Mouse (Mus musculus) layer of hippocampus, adult 11-12 months (tissue): Measurements from ENCODE around the gene Myo18a.

Experiments
- DNase-seq: peaks from one replicate; pipeline ENCODE4 v3.0.0; 2022; ENCODE audit warnings: low spot score

Gene Myo18a

GRCm38 (mm10) chr11:77771879-77772713 is 9.1 kb downstream of the Myo18a start:
- DNase-seq: no peak

DNA sequence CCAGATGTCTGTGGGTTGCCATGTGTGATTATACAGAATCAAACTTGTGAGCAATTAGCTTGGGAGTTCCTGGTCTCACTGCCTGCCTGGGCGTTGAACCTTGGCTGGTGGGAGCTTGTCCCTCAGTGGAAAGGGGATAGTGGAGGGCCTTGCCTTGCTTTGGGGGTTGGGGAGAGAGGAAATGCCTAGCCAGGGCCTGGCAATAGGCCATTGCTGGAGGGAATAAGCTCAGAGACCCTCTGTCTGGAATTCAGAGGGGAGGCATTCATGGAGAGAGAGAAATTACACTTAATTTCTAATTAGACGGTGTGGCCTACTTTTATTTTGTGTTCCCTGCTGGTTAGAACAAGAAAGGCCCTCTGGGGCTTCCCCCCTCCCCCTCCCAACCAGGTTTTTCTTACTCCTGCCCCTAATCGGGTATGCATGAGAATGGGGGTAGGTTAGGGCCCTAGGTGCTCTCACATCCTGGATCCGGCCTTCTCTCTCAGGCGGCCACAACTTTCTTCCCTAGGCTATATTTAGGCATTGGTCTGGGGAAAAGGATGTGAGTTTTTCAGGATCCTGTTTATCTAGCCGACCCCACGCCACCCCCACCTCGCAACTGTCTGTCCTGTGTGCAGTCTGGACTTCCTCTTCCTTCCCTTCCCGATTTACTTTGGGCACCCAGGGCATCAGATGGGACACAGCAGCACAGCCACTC is 12.8 kb downstream of the Myo18a start:
- DNase-seq: no peak

DNA sequence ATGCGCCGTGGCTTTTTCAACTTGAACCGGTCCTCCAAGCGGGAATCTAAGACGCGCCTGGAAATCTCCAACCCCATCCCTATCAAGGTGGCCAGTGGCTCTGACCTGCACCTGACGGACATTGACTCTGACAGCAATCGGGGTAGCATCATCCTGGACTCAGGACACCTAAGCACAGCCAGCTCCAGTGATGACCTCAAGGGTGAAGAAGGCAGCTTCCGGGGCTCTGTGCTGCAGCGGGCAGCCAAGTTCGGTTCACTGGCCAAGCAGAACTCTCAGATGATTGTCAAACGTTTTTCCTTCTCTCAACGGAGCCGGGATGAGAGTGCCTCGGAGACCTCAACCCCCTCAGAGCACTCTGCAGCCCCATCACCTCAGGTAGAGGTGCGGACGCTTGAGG is 14.4 kb downstream of the Myo18a start:
- DNase-seq: no peak

GRCm38 (mm10) chr11:77777937-77778336 is 14.9 kb downstream of the Myo18a start:
- DNase-seq: no peak

DNA sequence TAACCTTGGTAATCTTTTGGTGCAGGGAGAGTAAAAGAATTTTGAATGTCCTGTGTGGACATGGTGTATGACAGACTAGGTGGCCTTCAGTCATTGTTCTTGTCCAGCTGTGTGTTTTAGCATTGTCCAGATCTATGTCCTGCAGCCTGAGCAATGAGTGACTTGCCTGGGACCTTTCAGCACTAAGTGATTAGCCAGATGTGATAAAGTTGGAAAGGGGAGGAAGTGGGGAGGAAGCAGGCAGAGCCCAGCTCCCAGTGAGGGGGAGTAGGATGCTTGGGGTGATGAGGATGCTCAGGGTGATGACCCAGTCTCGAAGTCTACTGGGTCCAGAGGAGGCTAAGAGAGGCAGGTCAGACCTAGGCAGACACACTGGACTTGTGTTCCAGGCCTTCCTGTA is 16.2 kb downstream of the Myo18a start:
- DNase-seq: no peak

- no peak for DNase-seq
Measured at GRCm38 (mm10) chr11:77781088-77781487, 18.0 kb downstream of the Myo18a start.

- no peak for DNase-seq
Measured at GRCm38 (mm10) chr11:77782104-77782815, 19.2 kb downstream of the Myo18a start.

- no peak for DNase-seq
Measured at GRCm38 (mm10) chr11:77783211-77783746, 20.2 kb downstream of the Myo18a start.

GRCm38 (mm10) chr11:77783747-77784646 is 21.0 kb downstream of the Myo18a start:
- no peak for DNase-seq

DNA sequence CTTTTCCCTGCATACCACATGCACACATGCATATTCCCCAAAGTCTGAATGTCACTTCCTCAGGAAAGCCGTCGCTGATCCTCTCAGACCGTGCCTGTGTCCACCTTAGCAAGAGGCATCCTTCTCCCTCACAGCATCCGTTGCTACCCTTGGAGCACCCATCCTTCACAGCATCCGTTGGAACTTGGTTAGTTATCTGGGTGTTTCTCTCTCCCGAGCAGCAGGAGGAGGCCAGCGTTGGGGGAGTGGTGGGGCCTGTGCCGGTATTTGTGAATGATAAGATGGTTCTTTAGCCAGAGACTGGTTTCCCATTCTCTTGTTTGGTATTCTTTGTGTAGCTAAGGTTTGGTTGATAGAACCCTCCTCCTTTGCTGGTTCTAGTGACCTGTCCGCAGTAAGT is 21.8 kb downstream of the Myo18a start:
- DNase-seq: no peak

DNA sequence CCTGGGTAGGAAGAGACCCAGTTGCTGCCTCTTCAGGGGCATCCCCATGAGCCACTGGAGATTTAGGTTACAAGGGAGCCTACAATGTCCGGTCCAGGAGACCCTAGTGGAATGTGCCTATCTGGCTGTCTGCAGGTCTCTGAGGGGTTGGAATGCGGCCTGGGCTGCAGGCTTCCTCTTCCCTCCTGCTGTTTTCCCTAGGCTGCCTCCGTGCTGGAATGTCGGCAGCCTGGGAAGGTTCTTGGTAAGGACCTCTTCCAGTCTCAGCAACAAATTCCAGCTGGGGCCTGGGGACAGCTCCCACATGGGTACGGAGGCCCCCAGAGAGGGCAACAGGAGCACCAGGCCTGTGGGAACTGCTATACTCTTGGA is 22.3 kb downstream of the Myo18a start:
- DNase-seq: no peak

GRCm38 (mm10) chr11:77785768-77786561 is 22.9 kb downstream of the Myo18a start:
- DNase-seq: peak; percentile 80

DNA sequence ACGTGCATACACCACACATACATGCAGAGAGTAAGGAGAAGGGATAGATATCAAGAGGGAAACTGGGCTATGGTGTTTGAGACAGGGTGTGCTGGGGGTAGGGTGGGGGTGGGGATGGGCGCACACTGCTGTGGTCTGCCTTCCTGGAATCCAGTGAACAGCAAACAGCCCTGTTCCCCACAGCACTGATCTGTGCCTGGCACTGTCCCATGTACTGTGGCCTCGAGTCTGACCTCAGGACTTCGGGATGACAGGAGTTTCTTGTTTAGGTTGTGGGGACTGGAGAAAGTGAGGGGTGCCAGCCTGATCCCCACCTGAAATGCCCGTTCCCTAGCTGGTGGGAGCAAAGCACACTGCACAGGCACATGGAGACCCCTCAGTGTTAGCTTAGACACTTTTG is 24.7 kb downstream of the Myo18a start, which contains the start of gene Gm10277:
Gene Gm10277 (minus strand): TSS at position 41 of the 400 bp plus-strand sequence.
- DNase-seq: no peak

GRCm38 (mm10) chr11:77789512-77789911 is 26.5 kb downstream of the Myo18a start:
- DNase-seq: no peak

DNA sequence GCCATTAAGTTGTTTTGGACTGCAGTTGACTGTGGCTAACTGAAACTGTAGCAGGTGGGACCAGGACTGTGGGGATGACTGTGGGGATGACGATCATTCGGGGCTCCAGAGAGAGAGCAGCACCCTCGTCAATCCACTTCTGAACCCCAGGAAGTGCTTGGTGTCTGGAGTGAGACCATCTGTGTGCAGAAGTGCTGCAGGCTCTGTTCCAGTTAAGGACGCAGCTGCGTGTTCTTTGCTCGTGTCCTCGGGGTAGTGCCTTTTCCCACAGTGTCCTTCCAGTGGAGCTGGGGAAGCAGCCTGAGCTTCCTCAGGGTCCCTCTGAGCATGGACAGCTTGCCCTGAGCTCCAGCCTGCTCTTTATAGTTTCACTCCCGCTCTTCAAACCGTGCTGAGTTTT is 27.2 kb downstream of the Myo18a start:
- no peak for DNase-seq

DNA sequence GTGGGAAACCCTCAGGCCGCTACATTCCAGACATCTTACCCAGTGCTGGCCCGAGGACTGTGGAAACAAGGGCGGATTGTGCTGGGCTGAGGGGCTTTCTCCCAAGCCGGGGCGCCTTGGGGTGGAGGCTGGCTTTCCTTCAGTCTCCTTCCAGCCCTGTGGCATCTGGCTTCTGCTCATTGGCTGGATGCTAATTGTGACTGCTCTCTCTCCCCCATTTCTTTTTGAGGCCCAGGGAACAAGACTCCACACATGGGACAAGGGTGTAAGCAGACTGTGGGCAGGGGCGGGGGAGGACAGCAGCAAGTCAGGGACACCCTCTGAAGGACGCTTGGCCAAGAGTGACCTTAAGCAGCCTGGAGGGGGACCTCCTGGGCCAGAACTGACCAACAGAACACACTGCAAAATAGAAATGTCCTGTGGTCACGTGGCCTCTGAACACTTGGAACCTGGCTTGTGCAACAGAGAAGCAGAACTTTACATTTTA is 28.2 kb downstream of the Myo18a start:
- no peak for DNase-seq

GRCm38 (mm10) chr11:77791752-77792565 is 28.9 kb downstream of the Myo18a start:
- no peak for DNase-seq

DNA sequence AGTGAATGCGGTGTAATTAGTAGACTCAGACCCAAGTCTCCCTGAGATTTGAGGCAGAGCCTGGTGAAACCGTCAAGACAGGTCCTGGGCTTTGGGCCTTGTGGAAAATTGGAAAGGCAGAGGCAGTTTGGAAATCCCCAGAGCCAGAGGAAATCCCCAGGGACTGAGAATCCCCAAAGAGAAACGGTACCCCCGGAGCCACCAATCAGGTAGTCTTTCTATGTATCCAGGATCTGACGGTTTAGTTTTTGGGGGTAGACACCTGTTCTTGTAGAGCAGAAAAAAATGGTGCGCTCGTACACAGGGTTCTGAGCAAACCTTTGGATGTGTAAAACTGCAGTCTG is 29.5 kb downstream of the Myo18a start:
- DNase-seq: no peak

DNA sequence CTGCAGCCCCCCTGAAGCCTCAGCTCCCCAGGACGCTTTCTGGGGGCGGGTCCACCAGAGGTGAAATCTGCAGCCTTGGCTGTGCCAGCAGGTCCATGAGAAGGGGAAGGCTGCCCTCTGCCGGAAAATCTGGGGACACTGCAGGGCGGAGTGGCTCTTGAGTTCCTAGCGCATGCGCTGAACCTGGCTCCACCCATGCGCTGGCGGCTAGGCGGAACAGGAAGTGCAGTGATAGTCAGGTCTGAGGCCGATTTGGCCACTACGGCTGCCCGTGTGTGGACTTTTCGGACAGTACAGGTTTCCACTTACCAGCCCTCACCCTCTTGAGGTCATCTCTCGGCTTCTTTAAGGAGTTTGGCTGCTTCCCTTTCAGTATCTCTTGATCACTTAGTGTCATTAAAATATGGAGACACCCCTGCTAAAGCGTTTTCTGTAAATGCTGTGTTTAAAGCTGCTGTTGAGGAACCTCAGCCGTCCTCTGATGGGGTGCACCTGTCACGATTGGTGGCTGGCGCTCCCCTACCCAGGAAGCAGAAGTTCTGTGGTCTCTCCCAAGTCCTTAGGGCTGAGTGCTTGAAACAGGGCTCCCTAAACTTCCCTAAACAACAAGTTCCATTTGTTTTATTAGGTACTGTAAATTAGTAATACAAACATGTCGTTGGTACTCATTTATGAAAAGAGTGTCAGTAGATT is 30.3 kb downstream of the Myo18a start:
- peak; percentile 98 for DNase-seq
